Mouse (Mus musculus) CD4-positive, CD25-positive, alpha-beta regulatory T cell, adult 2 months (primary cell): Measurements from ENCODE around the gene Iyd.

ENCODE experiments used
- DNase-seq: peaks from one replicate; pipeline ENCODE4 v3.0.0-alpha.2; 2012; ENCODE audit warnings: low read depth, low spot score

Iyd gene

GRCm38 (mm10) chr10:3549384-3549783 lies 9.3 kb downstream of the Iyd start:
- no peak for DNase-seq

- DNase-seq: no peak
Measured at GRCm38 (mm10) chr10:3555128-3555527, 15.1 kb downstream of the Iyd start.

GRCm38 (mm10) chr10:3556538-3556937 lies 16.5 kb downstream of the Iyd start:
- DNase-seq: no peak

- no peak for DNase-seq
Measured at GRCm38 (mm10) chr10:3559136-3559535, 19.1 kb downstream of the Iyd start.

GRCm38 (mm10) chr10:3562165-3562564 lies 22.1 kb downstream of the Iyd start:
- DNase-seq: peak; percentile 4

GRCm38 (mm10) chr10:3565126-3565525 lies 25.1 kb downstream of the Iyd start:
- no peak for DNase-seq

GRCm38 (mm10) chr10:3567821-3568220 lies 27.8 kb downstream of the Iyd start:
- DNase-seq: no peak

- DNase-seq: no peak
Measured at GRCm38 (mm10) chr10:3572723-3573649, 32.9 kb downstream of the Iyd start.

GRCm38 (mm10) chr10:3573905-3574500 lies 34.0 kb downstream of the Iyd start:
- no peak for DNase-seq

- DNase-seq: no peak
Measured at GRCm38 (mm10) chr10:3590632-3591031, 50.6 kb downstream of the Iyd start.

GRCm38 (mm10) chr10:3591790-3592189 lies 51.8 kb downstream of the Iyd start:
- no peak for DNase-seq

GRCm38 (mm10) chr10:3596697-3597096 lies 56.7 kb downstream of the Iyd start:
- no peak for DNase-seq

GRCm38 (mm10) chr10:3597760-3598159 lies 57.7 kb downstream of the Iyd start:
- no peak for DNase-seq
